In genomic region chr1:178408901-178409361, GRCm38 (mm10) we compare ENCODE assay signal across 12 mouse cellular contexts. TPM values are rescaled to one million over a fixed set of nuclear protein-coding genes. Genes with fewer than 3 reads are reported as not detected.
DNase-seq lines count a peak whose midpoint lies in the region; ATAC-seq and TF ChIP-seq lines count a peak whose summit lies in the region.
"Had no signal": no experiment of that assay in that cellular context is flagged by ENCODE, and none has a peak within 500 bp of the region (broad histone marks: within the 10 kb centered on the region; RNA-seq: fewer than 3 reads in every experiment).

No protein-coding gene starts in this region.

- H3K4me3 ChIP-seq in gastrocnemius, adult 2 months, result no peak overlapping the region
- no peak overlapping the region for H3K4me3 ChIP-seq in heart, embryonic 15.5 days
- H3K4me3 ChIP-seq in midbrain, postnatal 0 days (ENCODE audit: low read depth, low read length), result no peak overlapping the region
- H3K4me3 ChIP-seq: limb, embryonic 13.5 days had no signal

- no peaks in the 10 kb centered on the region for H3K36me3 ChIP-seq in heart, embryonic 15.5 days
- no peaks in the 10 kb centered on the region for H3K36me3 ChIP-seq in midbrain, postnatal 0 days (ENCODE audit: insufficient read depth, low read length)
- H3K36me3 ChIP-seq: limb, embryonic 13.5 days had no signal

- H3K9ac ChIP-seq in heart, embryonic 15.5 days, result no peak overlapping the region
- H3K9ac ChIP-seq in midbrain, postnatal 0 days (replicated peaks; ENCODE audit: low read length, poor library complexity, severe bottlenecking), result no peak overlapping the region
- H3K9ac ChIP-seq: limb, embryonic 13.5 days had no signal

- intact Hi-C loops in gastrocnemius, adult 2 months (cut with DNase I), result loop anchor here (5.0 kb wide), 1 partner anchor 222 kb away; the partner anchor contains the start of gene Desi2

- H3K4me2 ChIP-seq in heart, embryonic 15.5 days, result no peak overlapping the region
- H3K4me2 ChIP-seq in midbrain, postnatal 0 days (ENCODE audit: low read depth, low read length, poor library complexity, severe bottlenecking), result no peak overlapping the region
- H3K4me2 ChIP-seq: limb, embryonic 13.5 days had no signal

- no peak for TF ChIP-seq CTCF in gastrocnemius, adult 2 months (IDR thresholded peaks at IDR 0.05)
- TF ChIP-seq CTCF in midbrain, postnatal 0 days (IDR thresholded peaks at IDR 0.05), result no peak

- no peak for ATAC-seq in heart, embryonic 15.5 days (replicated peaks; ENCODE audit: insufficient number of reproducible peaks, insufficient read depth, low FRiP score, low read depth)
- no peak for ATAC-seq in midbrain, postnatal 0 days (ENCODE audit: low FRiP score)
- ATAC-seq: Patski had no signal

- 0 out of 2 replicates have a peak overlapping the region, but pooled peaks have one; percentile 13 for H3K27ac ChIP-seq in gastrocnemius, adult 2 months
- H3K27ac ChIP-seq in heart, embryonic 15.5 days, result 0 out of 2 replicates have a peak overlapping the region, but pooled peaks have one; percentile 21
- H3K27ac ChIP-seq in midbrain, postnatal 0 days (ENCODE audit: low read depth, low read length), result no peak overlapping the region
- H3K27ac ChIP-seq: limb, embryonic 13.5 days had no signal

- no peaks in the 10 kb centered on the region for H3K9me3 ChIP-seq in heart, embryonic 15.5 days (replicated peaks)
- no peaks in the 10 kb centered on the region for H3K9me3 ChIP-seq in midbrain, postnatal 0 days (ENCODE audit: low read length)
- H3K9me3 ChIP-seq: limb, embryonic 13.5 days had no signal

- no peaks in the 10 kb centered on the region; the same call in 1 of the 2 replicates for H3K4me1 ChIP-seq in heart, embryonic 15.5 days (replicated peaks)
- no peaks in the 10 kb centered on the region for H3K4me1 ChIP-seq in midbrain, postnatal 0 days (ENCODE audit: insufficient read depth, low read length)

- H3K27me3 ChIP-seq in heart, embryonic 15.5 days, result no peaks in the 10 kb centered on the region
- no peaks in the 10 kb centered on the region for H3K27me3 ChIP-seq in midbrain, postnatal 0 days (ENCODE audit: insufficient read depth, low read length)
- H3K27me3 ChIP-seq: limb, embryonic 13.5 days; Patski had no signal

- no peak for DNase-seq in gastrocnemius, adult 2 months
- no peak for DNase-seq in gastrocnemius, postnatal 4 days (ENCODE audit: low spot score in 2 of 2)
- DNase-seq in kidney, postnatal 10 days, result peak; percentile 19
- DNase-seq in kidney, adult 18-20 months, result no peak
- DNase-seq in lung, postnatal 14 days, result peak; percentile 8
- no peak for DNase-seq in midbrain, postnatal 0 days (ENCODE audit: low spot score)
- DNase-seq: cerebellum, adult 8-10 months; layer of hippocampus, postnatal 36 days; thymus, postnatal 4 days had no signal

- 26% methylated on average over 4 of the region's 4 CpGs for WGBS in heart, embryonic 15.5 days
- 65% methylated on average over 4 of the region's 4 CpGs for WGBS in midbrain, postnatal 0 days

RNA-seq across cellular contexts. Expression of gene Efcab2, which starts 3.0 kb away (rescaled TPM):
- 10 to 100 TPM; 14.7 to 15.9 TPM for total RNA-seq in gastrocnemius, adult 2 months (2021)
- total RNA-seq in gastrocnemius, postnatal 4 days (2021), result 1 to 10 TPM; 6.4 to 6.5 TPM
- 14.0 and 21.5 TPM in 2 replicates for polyA plus RNA-seq in heart, embryonic 15.5 days (2015; fragmentation: Nextera tagmentation; extraction: Ambion mirVana)
- 5.9 and 8.2 TPM in 2 replicates for total RNA-seq in midbrain, postnatal 0 days (2014; rRNA removed)
- 11.2 and 13.4 TPM in 2 replicates for polyA plus RNA-seq in midbrain, postnatal 0 days (2015; fragmentation: Nextera tagmentation; extraction: Ambion mirVana)

Comparison
In these comparisons a context has a peak if more than half of its experiments do, and no peak if none do; other contexts are left out.
1. DNase-seq: peak in kidney, postnatal 10 days (single experiment) and lung, postnatal 14 days (single experiment); none in gastrocnemius, adult 2 months (single experiment), gastrocnemius, postnatal 4 days (0 of 2), kidney, adult 18-20 months (single experiment) and midbrain, postnatal 0 days (single experiment).